Mouse (Mus musculus): Measurements from ENCODE around the gene Cisd3.
"Not testable (repeated sequence)": the region's sequence is repeated elsewhere in the genome, so short reads cannot be mapped to it uniquely, and the experiment has no call there.

Gene Cisd3

GRCm38 (mm10) chr11:97686322-97686908, 789 bp downstream of the Cisd3 start:
- no peak for DNase-seq (ENCODE audit: low read depth)

- no peak for DNase-seq (ENCODE audit: low read depth)
Observed at GRCm38 (mm10) chr11:97687061-97687460, 1.4 kb downstream of the Cisd3 start.

GRCm38 (mm10) chr11:97689861-97690260, 4.2 kb downstream of the Cisd3 start:
- peak; percentile 71 for DNase-seq (ENCODE audit: low read depth)

- no peak for DNase-seq (ENCODE audit: low read depth)
Observed at GRCm38 (mm10) chr11:97694435-97694834, 8.8 kb downstream of the Cisd3 start.

- DNase-seq (ENCODE audit: low read depth), result no peak
Observed at GRCm38 (mm10) chr11:97694921-97695711, 9.5 kb downstream of the Cisd3 start.

GRCm38 (mm10) chr11:97695712-97696401, 10.2 kb downstream of the Cisd3 start:
- no peak for DNase-seq (ENCODE audit: low read depth)

GRCm38 (mm10) chr11:97696669-97697068, 11.0 kb downstream of the Cisd3 start:
- no peak for DNase-seq (ENCODE audit: low read depth)

- no peak for DNase-seq (ENCODE audit: low read depth)
Observed at GRCm38 (mm10) chr11:97697199-97697890, 11.7 kb downstream of the Cisd3 start.

- no peak for DNase-seq (ENCODE audit: low read depth)
Observed at GRCm38 (mm10) chr11:97697891-97698529, 12.4 kb downstream of the Cisd3 start.

- no peak for DNase-seq (ENCODE audit: low read depth)
Observed at GRCm38 (mm10) chr11:97698741-97699611, 13.3 kb downstream of the Cisd3 start.

GRCm38 (mm10) chr11:97699626-97700002, 14.0 kb downstream of the Cisd3 start:
- DNase-seq (ENCODE audit: low read depth), result peak; percentile 63

GRCm38 (mm10) chr11:97700003-97700745, 14.5 kb downstream of the Cisd3 start, which contains the start of gene Pcgf2:
TSS of gene Pcgf2 (minus strand) at chr11:97700497.
- peak; percentile 65 for DNase-seq (ENCODE audit: low read depth)

- DNase-seq (ENCODE audit: low read depth), result no peak
Observed at GRCm38 (mm10) chr11:97700746-97701580, 15.3 kb downstream of the Cisd3 start.

GRCm38 (mm10) chr11:97701581-97702392, 16.2 kb downstream of the Cisd3 start:
- DNase-seq (ENCODE audit: low read depth), result peak; percentile 48

GRCm38 (mm10) chr11:97702393-97702745, 16.7 kb downstream of the Cisd3 start:
- DNase-seq (ENCODE audit: low read depth), result peak; percentile 95

- DNase-seq (ENCODE audit: low read depth), result peak; percentile 99
Observed at GRCm38 (mm10) chr11:97703039-97703826, 17.6 kb downstream of the Cisd3 start, which contains the start of gene Psmb3. TSS of gene Psmb3 (plus strand) at chr11:97703399.

GRCm38 (mm10) chr11:97710067-97710466, 24.4 kb downstream of the Cisd3 start:
- DNase-seq (ENCODE audit: low read depth), result not testable (repeated sequence)
